Mouse (Mus musculus) fibroblast of lung, adult 2 months (primary cell): Measurements from ENCODE around the gene Tprn.
A peak's percentile ranks its signal among the peaks of the same experiment; 100 is the strongest.

ENCODE experiments used
- DNase-seq: peaks from one replicate; pipeline ENCODE4 v3.0.0-alpha.2; 2011; ENCODE audit warnings: low read depth

Gene Tprn

DNA sequence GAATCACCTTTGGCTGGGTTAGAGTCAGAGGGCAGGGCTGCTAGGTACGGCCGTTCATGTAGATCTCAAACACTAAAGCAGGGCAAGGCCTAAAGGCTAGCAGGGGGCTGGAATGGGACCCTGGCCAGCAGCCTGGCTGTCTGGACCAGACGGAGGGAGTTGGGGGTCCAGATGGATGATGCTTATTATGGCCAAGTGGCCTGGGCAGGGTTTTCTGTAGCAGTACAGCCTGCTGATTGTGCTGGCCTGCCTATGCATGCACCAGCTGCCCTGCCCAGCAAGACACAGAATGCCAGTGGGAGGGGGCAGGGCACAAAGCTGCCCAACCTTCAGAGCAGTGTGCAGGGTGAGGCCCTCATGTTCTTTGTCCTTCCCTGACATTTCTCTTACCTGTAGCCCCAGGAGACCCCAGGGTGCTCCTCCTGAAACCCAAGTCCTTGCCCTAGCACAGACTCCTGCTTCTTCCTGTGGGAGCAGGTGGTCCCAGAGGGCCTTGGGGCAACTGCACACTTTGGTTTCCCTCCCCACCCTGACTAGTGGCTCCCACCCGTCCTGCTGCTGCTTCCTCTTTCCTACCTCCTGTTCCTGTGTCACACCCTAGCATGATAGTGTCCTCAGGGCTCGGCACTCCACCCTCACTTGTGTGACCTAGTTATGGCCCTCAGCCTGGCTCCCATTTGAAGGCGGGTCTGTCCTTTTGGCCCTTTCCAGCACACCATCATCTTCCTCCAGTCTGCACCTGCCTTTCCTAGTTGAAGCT, 3.7 kb downstream of the Tprn start:
- DNase-seq, result no peak

DNA sequence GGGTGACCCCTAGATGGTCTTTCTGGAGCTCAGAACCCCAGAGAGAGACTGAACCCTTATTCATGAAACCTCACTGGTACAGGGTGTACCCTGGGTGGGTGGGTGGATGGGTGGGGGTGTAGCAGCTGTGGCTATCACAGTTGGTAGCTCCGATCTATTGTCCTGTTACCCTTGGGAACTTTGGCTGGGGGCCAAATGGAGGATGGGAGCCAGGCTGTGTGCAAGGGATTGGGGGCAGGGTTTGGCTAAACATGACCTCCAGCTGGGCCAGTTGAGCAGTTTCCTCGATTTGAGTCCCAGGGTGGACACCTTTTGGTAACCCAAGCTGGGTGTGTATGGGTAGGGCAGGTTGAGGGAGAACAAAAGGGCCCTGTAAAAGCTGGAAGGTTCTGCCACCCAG, 4.3 kb downstream of the Tprn start:
- no peak for DNase-seq

DNA sequence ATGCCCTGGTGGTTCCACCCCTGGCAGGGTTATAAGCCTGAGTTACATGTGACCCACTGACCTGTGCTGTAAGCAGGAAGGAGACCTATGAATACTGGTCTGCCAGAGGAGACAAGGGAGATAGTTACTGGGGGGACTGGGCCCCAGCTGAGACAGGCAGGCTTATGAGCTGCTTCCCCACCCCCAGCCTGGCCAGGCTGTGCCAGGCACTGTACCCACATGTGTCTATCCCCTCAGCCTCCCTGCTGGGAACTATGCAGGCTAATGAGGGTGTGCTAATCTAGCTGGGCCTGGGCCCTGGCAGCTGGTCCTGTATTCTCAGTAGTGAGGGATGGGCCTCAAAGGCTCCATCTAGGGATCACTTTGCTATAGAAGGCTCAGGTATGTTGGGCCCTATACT, 4.8 kb downstream of the Tprn start:
- no peak for DNase-seq

DNA sequence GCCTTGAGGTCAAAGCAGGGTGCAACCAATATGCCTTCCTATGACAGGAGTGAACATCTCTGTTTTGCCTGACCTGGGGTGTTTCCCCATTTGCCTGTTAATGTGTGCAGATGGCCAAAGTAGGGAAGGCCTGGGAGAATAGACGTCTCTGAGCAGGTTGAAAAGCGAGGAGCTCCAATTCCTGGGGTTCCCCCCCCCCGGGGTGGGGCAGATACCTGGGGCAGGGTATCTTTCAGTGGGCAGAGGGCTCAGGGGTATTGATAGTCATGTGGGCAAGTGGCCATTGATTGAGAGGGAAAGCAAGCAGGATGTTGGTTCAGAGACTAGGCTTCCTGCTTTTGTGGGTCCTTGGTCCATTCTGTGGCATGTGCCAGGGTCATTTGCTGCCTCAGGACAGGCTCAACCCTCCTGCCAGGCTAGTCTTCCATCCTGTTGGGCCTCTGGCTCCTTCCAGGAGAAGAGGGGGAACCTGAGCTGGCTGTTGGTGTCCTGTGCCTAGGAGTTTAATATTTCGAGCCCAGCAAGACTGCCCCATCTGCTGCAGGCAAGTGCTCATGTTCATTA, 5.4 kb downstream of the Tprn start:
- DNase-seq, result no peak

DNA sequence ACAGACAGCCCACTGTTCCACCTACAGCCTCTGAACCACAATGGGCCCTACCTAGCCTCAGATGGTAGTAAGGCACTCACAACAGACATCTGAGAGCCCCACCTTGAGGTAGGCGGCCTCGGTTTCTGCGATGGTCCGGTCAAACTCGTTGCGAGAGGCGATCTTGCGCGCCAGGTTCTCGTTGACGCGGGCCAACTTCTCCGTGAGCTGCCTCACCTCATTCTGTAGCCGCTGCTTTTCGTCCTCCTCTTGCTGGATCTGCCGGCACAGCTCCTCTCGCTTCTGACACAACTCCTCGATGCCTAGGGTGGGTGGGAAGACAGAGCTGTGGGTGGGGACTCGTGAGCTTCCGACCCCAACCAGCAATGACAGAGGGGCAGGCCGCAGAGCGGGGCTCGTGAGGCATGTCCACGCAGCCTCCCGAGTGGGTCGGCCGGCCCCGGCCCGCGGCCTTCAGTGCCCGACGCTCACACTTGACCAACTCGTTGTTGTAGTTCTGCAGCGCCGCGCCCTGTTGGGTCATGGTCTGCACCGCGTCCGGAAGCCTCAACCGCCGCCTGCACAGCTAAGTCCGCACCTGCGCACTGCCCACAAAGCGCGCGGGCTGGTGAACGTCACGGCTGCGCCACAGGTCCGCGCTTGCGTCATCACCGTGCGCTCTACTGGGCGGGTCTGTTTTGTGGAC, 9.6 kb downstream of the Tprn start, which contains the start of the genes Ssna1 and Anapc2:
Gene Ssna1, minus strand, starts transcription at position 612 of the 685 bp plus-strand sequence.
Gene Anapc2, plus strand, starts transcription at position 652 of the 685 bp plus-strand sequence.
- DNase-seq, result peak; percentile 93

DNA sequence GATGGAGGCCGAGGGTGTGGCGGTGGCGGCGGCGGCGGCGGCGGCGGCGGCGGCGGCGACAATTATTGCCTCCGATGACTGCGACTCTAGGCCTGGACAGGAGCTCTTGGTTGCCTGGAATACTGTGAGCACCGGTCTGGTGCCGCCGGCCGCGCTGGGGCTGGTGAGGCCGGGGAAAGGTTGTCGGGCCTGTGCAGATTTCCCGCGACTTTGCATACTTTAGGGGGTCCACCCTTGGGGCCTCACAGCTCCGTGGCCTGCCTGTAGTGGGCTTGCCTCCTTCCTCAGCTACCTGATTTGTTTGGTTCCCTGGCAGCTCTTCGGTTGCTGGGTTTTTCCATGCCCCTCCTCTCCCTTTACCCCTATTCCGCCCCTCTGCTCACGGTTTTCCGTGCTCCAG, 10.1 kb downstream of the Tprn start:
- no peak for DNase-seq

DNA sequence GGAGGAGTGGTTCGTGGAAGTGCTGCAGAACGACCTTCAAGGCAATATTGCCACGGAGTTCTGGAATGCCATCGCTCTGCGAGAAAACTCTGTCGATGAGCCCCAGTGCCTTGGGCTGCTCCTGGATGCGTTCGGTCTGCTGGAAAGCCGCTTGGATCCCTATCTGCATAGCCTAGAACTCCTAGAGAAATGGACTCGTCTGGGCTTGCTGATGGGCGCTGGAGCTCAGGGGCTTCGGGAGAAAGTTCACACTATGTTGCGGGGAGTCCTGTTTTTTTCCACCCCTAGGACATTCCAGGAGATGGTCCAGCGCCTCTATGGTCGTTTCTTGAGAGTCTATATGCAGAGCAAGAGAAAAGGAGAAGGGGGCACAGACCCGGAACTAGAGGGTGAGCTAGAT, 10.6 kb downstream of the Tprn start:
- DNase-seq, result no peak

DNA sequence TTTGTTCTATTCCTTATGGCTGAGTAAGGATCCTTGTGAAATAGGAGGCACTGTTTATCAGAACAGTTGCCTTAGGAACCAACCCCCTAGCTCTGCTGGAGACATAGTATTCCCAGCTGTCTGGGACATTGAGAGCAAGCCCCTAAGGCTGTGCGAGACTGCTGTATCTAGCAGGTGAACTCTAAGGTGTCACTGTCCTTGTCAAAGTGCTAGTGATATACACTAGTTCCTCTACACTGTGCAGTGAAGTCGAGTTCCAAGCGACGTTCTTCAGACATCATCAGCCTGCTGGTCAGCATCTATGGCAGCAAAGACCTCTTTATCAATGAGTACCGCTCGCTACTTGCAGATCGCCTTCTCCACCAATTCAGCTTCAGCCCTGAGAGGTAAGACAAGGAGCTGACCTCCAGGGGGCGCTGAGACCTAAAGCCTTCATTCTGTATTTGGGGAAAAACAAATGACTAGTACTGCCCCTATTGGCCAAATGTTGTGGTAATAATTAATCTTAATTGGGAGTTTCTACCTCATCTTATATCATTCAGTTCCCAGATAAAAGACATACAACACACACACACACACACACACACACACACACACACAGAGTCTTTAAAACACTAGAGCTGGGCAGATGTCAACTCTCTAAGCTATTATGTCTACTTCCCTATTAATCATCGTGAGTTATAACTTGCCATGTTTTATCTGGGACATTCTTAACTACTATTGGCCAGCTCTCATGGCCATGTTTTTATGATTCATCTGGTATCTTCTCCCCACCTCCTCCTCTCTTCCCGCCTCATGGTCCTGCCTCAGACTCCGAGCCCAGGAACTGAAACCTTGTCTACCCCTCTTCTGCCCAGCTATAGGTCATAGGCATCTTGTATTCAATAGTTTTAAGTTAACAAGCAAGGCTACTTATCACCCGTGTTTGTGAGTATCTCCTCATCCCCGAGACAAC, 16.8 kb downstream of the Tprn start:
- peak; percentile 67 for DNase-seq

DNA sequence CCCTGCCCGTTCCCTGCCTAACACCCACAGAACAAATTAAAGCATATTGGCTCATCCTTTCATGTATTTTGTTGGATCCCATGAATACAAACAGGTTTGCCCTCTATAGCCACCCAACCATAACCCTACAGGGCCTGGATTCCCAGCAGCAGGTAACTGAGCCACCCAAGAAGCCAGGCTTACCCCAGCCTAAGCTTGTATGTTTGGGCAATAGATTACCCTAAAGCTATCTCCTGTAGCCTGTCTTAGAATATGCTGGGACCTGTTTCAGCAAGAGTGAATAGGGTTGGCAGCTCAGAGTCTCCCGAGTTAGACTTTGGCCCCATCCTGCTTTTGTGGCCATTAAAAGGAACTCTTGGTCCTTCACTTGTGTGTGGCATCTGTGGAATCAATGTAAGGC, 23.1 kb downstream of the Tprn start:
- DNase-seq, result no peak

DNA sequence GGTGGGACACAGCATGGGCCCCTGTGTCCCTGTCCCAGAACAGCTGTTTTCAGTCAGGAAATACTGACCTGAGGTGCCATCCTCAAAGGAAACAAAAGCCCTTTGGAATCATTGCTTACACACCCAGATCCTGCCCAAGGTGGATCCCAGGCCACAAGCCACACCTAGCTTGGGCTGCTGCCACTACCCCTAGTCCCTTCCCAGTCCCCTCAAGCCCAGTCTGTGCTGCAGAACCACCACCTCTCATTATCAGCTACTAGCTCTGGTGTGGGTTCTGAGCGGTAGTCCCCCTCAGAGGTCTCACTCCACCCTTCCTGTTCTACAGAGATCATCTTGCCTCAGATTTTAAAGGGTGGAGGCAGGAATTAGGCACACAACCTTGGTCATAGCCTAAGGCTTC, 23.9 kb downstream of the Tprn start:
- no peak for DNase-seq

DNA sequence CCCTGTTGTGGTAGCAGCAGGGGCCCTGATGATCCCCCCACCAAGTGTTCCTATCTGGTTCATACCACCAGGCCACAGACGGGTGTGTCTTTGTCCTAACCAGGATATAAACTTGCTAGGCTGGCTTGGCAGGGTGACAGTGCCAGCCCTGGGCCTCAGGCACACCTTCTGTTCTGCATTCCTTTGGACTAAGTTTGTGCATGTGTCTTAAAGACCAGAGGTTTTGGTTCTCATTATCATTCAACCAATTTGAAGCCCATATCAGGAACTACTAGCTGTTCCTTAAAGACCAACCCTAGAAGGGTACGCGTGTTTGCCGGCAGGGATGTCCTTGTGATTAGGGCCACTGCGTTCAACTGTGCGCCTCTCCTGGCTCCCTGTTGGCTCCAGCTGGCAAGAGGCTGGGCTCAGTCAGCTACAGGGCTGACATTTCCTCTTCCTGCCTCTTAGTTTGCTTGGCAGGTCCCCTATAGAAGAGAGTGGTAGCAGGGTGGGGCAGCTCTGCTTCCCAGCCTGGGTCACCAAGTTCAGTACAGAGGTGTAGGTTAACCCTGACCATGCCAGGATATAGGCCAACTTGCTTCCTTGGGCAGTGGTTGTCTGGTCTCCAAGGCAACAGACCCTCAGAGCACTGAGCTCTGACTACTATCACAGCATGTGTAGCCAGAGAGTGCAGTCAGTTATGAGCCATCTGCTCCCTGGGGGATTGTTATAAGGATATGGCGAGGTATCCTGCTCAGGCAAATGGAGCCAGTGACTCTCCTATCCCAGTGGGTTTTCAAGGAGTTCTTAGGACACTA, 24.6 kb downstream of the Tprn start:
- no peak for DNase-seq

DNA sequence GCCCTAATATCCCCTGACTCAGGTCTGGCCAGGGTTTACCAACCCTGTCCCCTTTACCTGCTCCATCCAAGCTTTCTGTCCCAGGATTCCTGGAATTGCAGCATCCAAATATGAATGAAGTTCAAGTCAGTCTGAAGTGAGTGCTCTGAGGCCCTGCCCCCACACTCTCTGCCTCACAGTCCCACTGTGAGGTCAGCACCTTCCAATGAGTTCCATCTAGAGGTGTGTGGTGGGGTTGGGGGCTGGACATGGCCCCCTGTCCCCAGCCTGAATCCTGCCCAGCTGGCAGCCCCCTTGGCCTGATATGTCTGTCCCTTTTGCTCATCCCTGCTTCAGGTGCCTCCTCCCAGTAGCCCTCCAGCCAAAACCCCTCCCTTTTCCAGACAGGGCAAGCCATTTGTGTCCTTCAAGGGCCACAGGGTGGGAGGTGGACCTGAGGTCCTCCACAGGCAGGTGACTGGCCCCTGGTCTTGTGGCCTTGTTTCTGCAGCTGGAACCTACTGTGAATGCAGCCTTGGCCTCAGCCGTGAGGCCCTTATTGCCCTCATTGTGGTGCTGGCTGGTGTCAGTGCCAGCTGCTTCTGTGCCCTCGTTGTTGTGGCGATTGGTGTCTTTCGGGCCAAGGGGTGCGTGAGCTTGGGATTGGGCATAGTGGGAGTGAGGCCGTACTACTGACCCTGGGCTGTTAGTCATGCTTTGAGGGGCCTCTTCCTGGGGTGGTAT, 25.7 kb downstream of the Tprn start, which contains the start of gene Tmem210:
Gene Tmem210, plus strand, starts transcription at position 219 of the 723 bp plus-strand sequence.
- no peak for DNase-seq

DNA sequence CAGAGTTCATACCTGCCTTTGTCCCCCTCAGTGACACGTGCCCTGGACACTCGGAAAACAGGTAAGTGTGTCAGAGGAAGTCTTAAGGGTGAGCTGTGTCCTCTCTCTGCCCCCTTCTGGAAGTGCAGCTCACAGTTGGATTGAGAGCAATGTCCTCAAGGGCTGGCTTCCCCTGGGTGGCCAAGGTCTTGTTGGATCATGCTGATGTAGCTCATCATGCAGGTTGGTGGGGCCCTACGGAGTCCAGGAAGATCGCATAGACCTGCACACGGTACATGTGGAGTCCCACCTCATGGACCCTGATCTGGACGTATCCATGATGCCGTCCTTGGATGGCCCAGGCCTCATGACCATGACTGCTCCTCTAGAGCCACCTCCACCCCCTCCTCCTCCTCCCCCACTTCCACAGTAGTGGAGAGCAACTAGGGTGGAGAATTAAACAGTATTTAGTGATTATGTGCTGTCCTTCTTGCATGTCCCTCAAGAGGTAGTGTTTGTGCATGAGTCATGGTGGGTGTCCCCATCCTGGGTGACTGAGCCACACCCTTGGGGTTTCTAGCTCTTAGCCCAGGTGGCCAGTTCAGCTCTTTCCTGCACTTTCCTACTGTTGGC, 26.4 kb downstream of the Tprn start:
- DNase-seq, result no peak

DNA sequence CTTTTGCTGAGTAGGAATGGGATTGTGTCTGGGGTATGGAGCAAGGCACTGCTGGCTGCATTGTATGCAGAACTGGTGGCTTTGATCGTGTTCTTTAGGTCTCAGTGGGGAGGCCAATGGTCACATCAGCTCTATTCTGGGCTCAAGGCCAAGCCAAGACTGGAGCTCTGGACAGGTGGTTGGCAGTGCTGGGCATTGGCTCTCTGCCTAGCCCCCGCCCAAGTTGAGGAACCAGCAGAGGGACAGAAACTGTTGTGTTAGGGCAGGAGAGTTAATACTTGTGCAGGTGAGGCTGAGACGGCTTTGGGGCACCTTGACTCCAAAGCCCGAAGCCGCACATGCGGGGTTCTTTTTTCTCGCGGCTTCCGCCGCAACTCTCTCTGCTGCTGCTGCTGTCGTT, 27.2 kb downstream of the Tprn start, which contains the start of gene Lrrc26:
Gene Lrrc26, plus strand, starts transcription at position 265 of the 400 bp plus-strand sequence.
- DNase-seq, result no peak

DNA sequence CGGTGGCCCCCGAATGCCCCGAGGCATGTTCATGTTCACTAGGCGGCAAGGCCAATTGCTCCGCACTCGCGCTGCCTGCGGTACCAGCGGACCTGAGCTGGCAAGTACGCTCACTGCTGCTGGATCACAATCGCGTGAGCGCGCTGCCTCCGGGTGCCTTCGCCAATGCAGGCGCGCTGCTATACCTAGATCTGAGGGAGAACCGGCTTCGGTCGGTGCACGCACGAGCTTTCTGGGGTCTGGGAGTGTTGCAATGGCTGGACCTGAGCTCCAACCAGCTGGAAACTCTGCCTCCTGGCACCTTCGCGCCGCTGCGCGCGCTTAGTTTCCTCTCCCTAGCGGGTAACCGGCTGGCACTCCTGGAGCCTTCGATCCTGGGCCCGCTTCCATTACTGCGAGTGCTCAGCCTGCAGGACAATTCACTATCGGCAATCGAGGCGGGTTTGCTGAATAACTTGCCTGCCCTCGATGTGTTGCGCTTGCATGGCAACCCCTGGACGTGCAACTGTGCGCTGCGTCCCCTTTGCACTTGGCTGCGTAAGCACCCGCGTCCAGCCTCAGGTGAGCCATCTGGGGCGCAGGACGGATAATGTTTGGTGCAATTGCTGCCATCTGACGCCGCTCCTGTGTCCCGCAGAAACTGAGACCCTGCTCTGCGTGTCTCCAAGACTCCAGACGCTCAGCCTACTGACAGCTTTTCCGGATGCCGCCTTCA, 27.8 kb downstream of the Tprn start:
- no peak for DNase-seq

DNA sequence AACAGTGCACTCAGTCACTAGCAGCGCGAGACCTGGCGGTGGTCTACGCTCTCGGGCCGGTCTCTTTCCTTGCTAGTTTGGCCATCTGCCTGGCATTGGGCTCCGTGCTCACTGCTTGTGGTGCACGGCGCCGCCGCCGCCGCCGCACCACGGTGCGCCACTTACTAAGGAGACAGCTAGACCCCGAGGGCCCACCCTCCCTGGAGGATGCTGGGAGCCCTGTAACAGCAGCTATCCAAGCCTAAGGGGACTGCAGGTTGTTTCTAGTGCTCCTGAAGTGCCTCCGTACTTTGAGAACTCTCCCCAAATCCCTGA, 28.4 kb downstream of the Tprn start:
- no peak for DNase-seq

DNA sequence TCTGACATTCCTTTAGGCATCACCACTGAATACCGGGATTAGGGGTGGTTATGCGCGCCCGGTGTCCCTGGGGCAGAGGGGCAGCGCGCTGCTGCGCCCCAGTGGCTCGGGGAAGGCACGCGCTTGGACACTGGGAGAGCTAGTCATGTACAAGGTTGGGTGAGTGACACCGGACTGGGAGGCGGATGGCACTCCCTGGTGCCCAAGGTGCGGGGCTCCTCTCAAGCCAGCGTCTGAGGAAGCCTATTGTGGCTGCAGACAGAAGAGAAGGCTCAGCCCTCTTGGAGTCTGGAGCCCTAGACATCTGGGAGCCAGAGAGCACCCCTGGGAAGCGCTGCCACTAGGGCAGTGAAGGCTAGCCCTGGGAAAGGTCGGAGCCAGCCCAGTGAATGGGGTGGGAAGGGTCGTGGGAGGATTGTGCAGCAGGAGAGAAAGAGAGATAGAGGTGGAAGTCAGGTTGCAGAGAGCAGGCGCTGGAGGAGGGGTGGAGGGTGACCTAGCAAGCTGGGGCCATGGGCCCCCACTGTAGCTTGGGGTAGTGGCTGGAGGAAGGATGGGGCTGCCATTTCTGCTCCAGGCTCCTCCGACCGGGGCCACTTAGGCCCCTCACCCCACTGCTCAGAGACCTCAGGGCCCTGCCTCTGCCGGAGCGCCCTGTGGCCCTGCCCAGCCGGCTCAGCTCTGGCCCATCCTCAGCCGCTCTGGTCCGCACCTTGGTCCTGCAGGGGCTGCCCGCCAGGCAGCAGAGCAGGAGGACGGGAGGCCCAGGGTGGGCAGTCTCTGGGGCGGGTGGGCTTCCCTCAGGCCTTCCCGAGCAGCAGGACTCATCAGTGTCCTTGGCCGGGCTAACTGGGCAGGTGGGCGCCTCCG, 29.0 kb downstream of the Tprn start:
- no peak for DNase-seq

DNA sequence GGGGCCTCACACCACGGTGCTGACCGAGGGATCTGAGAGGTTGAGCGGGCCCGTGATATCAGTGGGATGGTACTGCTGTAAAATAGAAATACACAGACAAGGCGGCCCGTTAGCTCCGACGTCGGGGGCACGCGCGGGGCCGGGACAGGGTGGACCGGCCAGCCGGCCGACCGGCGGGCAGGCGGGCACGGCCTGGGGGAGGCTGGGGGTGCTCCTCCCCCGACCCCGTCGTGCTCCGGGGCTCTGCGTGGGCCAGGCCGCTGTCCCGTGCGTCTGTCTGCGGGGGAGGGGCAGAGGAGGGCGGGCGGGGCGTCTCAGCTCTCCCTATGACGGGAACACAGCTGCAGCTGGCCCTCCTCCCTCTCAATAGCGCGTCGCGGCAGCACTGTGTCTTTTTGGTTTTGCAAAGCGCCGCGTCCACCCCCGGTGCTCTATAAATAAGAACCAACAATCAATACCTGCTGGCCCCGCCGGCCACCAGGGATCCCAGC, 29.7 kb downstream of the Tprn start:
- no peak for DNase-seq
